Mouse (Mus musculus): Measurements from ENCODE around the gene Pitpna.

DNA sequence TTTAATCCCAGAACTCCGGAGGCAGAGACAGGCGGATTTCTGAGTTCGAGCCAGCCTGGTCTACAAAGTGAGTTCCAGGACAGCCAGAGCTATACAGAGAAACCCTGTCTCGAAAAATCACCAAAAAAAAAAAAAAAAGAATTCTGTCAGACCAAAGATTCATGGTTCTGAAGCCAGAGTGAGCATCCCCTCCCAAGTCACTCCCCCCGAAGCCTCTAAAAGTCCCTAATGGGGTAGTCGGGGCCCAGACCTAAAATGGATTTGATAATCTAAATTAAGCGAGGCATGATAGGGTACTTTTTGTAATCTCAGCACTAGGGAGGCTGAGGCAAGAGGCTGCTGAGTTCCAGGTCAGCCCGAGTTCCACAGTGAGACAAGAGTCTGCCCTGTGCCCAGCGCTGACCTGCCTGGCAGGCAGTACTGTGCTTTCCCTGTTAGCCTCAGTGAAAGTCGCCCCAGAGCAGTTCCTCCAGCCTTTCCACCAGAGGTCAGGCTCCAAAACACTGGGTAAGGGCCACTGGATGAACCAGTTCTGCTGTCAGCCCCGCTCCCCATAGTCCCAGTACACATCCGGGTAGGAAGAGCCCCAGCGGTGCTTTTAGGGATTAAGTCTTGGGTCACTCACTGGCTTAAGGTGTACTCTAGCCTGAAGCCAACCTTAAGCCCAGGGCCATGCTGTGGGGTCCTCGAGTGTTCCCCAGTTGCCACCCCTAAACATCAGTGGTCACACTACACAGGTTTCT is 65.2 kb downstream of the Pitpna start:
- no peak for TF ChIP-seq CTCF (IDR thresholded peaks at IDR 0.05; ENCODE audit: borderline replicate concordance, insufficient read depth, low read length)
- TF ChIP-seq POLR2A (IDR thresholded peaks at IDR 0.05; ENCODE audit: low read depth, low read length): no peak; the same call in 1 of the 2 replicates

Measured in embryonic fibroblast, embryonic 13.5 days (primary cell).